22 mouse cellular contexts compared by ENCODE assay signal in the genomic region with DNA sequence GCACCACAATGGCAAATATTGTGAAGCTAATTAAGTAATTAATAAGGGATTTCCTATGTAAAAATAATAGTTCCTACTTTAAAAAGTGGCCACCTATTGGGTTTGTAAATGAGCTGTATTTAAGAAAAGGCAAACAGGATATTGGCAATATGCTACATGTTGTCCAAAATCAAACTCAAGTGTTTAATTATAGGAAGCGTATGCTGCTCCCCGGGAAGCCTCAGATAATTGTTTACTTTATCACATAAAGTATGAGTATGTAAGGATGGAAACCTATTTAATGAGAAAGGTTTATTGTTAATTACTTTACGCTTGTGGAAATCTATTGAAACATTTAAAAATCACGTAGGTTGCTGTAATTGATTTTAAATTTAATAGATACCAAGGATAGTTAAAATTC.
DNase-seq lines count a peak whose midpoint lies in the region; ATAC-seq lines count a peak whose summit lies in the region.
"Had no signal": no experiment of that assay in that cellular context is flagged by ENCODE, and none has a peak within 500 bp of the region (broad histone marks: within the 10 kb centered on the region; RNA-seq: fewer than 3 reads in every experiment).

No protein-coding gene starts in this region.

- WGBS in neural tube, embryonic 14.5 days = 66% methylated on average over 4 of the region's 4 CpGs
- WGBS in neural tube, embryonic 15.5 days = 46% methylated on average over 4 of the region's 4 CpGs

- H3K9ac ChIP-seq in neural tube, embryonic 14.5 days (replicated peaks; ENCODE audit: low read depth, low read length) = no peak overlapping the region
- no peak overlapping the region for H3K9ac ChIP-seq in neural tube, embryonic 15.5 days (replicated peaks)

- H3K4me1 ChIP-seq in neural tube, embryonic 14.5 days (ENCODE audit: control insufficient read depth, insufficient read depth, low read length) = no peaks in the 10 kb centered on the region
- no peaks in the 10 kb centered on the region for H3K4me1 ChIP-seq in neural tube, embryonic 15.5 days

- no peak overlapping the region for H3K4me2 ChIP-seq in neural tube, embryonic 14.5 days (ENCODE audit: low read depth, low read length)
- no peak overlapping the region for H3K4me2 ChIP-seq in neural tube, embryonic 15.5 days

- no peak overlapping the region for H3K27ac ChIP-seq in neural tube, embryonic 14.5 days (ENCODE audit: low read depth, low read length)
- H3K27ac ChIP-seq in neural tube, embryonic 15.5 days (replicated peaks) = no peak overlapping the region

- peak; percentile 68; the same call in 1 of the 2 replicates for ATAC-seq in neural tube, embryonic 14.5 days (ENCODE audit: low read depth)
- ATAC-seq in neural tube, embryonic 15.5 days (ENCODE audit: low FRiP score) = peak; percentile 57; the same call in 1 of the 2 replicates
- ATAC-seq: activated CD4-positive, CD25-positive, alpha-beta regulatory T cell, adult 4 months; CD4-positive, CD25-positive, alpha-beta regulatory T cell, adult 4 months; Patski had no signal

- H3K27me3 ChIP-seq in neural tube, embryonic 14.5 days (ENCODE audit: control insufficient read depth, insufficient read depth, low read length) = no peaks in the 10 kb centered on the region
- no peaks in the 10 kb centered on the region for H3K27me3 ChIP-seq in neural tube, embryonic 15.5 days (replicated peaks)
- H3K27me3 ChIP-seq: CH12.LX, Patski had no signal

- H3K4me3 ChIP-seq in neural tube, embryonic 14.5 days (ENCODE audit: low read depth, low read length) = no peak overlapping the region
- no peak overlapping the region for H3K4me3 ChIP-seq in neural tube, embryonic 15.5 days (replicated peaks)

- DNase-seq in neural tube, embryonic 10.5 days (ENCODE audit: extremely low spot score, low spot score) = no peak
- peak; percentile 58 for DNase-seq in Muller cell, postnatal 12 days (ENCODE audit: inconsistent ontology term)
- no peak for DNase-seq in heart, adult 18-20 months
- no peak for DNase-seq in layer of hippocampus, adult 11-12 months (ENCODE audit: low spot score)
- DNase-seq: adrenal gland, adult 2 months; adrenal gland, adult 8-10 months; adrenal gland, postnatal 10 days; adrenal gland, postnatal 14 days; adrenal gland, postnatal 25 days; adrenal gland, postnatal 36 days; B cell, adult 2 months; cerebellum, adult 11 months; cerebellum, adult 11-12 months; cerebellum, adult 18-20 months; cerebellum, adult 2 months had no signal

- H3K9me3 ChIP-seq in neural tube, embryonic 14.5 days (ENCODE audit: control insufficient read depth, low read length) = no peaks in the 10 kb centered on the region
- no peaks in the 10 kb centered on the region for H3K9me3 ChIP-seq in neural tube, embryonic 15.5 days (replicated peaks)
- H3K9me3 ChIP-seq: G1E had no signal

- no peaks in the 10 kb centered on the region for H3K36me3 ChIP-seq in neural tube, embryonic 14.5 days (ENCODE audit: control insufficient read depth, insufficient read depth, low read length)
- H3K36me3 ChIP-seq in neural tube, embryonic 15.5 days = no peaks in the 10 kb centered on the region
